Mouse (Mus musculus): ENCODE results near the gene Stk38. TPM values are rescaled to one million over a fixed set of nuclear protein-coding genes. Genes with fewer than 3 reads are reported as not detected.
"Not testable (repeated sequence)": the region's sequence is repeated elsewhere in the genome, so short reads cannot be mapped to it uniquely, and the experiment has no call there.

The Stk38 gene
- polyA plus RNA-seq, 1 experiment from 2014 or later, result 121 TPM

GRCm38 (mm10) chr17:28994615-28995014, 13.2 kb downstream of the Stk38 start:
- H3K9ac ChIP-seq (replicated peaks; ENCODE audit: low read length), result no peak overlapping the region
- no peaks in the 10 kb centered on the region for H3K4me1 ChIP-seq (ENCODE audit: control insufficient read depth, insufficient read depth, low read length)
- no peaks in the 10 kb centered on the region for H3K27me3 ChIP-seq (ENCODE audit: control insufficient read depth, insufficient read depth, low read length)
- no peak overlapping the region for H3K4me2 ChIP-seq (ENCODE audit: low read depth, low read length)
- H3K4me3 ChIP-seq (ENCODE audit: low read depth, low read length), result no peak overlapping the region
- DNase-seq (ENCODE audit: low spot score) (no peak), ATAC-seq (replicated peaks; ENCODE audit: insufficient number of reproducible peaks, low FRiP score, low TSS enrichment, low read depth) (no peak)
- H3K36me3 ChIP-seq (replicated peaks; ENCODE audit: control insufficient read depth, insufficient read depth, low read depth, low read length), result peaks cover 6% of the 10 kb centered on the region; the same call in 1 of the 2 replicates
- 91% methylated on average over 4 of the region's 4 CpGs for WGBS
- no peak overlapping the region for H3K27ac ChIP-seq (replicated peaks; ENCODE audit: low read depth, low read length)
- H3K9me3 ChIP-seq (replicated peaks; ENCODE audit: control insufficient read depth, low read length), result no peaks in the 10 kb centered on the region

GRCm38 (mm10) chr17:28993004-28993403, 14.8 kb downstream of the Stk38 start:
- 95% methylated on average over 1 of the region's 1 CpGs for WGBS
- H3K9ac ChIP-seq (replicated peaks; ENCODE audit: low read length); H3K27me3 ChIP-seq (ENCODE audit: control insufficient read depth, insufficient read depth, low read length); H3K36me3 ChIP-seq (replicated peaks; ENCODE audit: control insufficient read depth, insufficient read depth, low read depth, low read length); ATAC-seq (replicated peaks; ENCODE audit: insufficient number of reproducible peaks, low FRiP score, low TSS enrichment, low read depth); H3K4me3 ChIP-seq (ENCODE audit: low read depth, low read length); DNase-seq (ENCODE audit: low spot score); H3K4me1 ChIP-seq (ENCODE audit: control insufficient read depth, insufficient read depth, low read length); H3K4me2 ChIP-seq (ENCODE audit: low read depth, low read length); H3K9me3 ChIP-seq (replicated peaks; ENCODE audit: control insufficient read depth, low read length); H3K27ac ChIP-seq (replicated peaks; ENCODE audit: low read depth, low read length): not testable (repeated sequence)

GRCm38 (mm10) chr17:28992105-28992504, 15.7 kb downstream of the Stk38 start:
- Histone ChIP-seq H3K9ac (replicated peaks; ENCODE audit: low read length) (no peak overlapping the region), H3K4me2 (ENCODE audit: low read depth, low read length) (no peak overlapping the region), H3K4me1 (ENCODE audit: control insufficient read depth, insufficient read depth, low read length) (no peaks in the 10 kb centered on the region), H3K9me3 (replicated peaks; ENCODE audit: control insufficient read depth, low read length) (no peaks in the 10 kb centered on the region), H3K27me3 (ENCODE audit: control insufficient read depth, insufficient read depth, low read length) (no peaks in the 10 kb centered on the region), H3K36me3 (replicated peaks; ENCODE audit: control insufficient read depth, insufficient read depth, low read depth, low read length) (peaks cover 3% of the 10 kb centered on the region; the same call in 1 of the 2 replicates), H3K4me3 (ENCODE audit: low read depth, low read length) (no peak overlapping the region), H3K27ac (replicated peaks; ENCODE audit: low read depth, low read length) (no peak overlapping the region)
- WGBS, result 86% methylated on average over 7 of the region's 7 CpGs
- ATAC-seq (replicated peaks; ENCODE audit: insufficient number of reproducible peaks, low FRiP score, low TSS enrichment, low read depth) (no peak), DNase-seq (ENCODE audit: low spot score) (no peak)

DNA sequence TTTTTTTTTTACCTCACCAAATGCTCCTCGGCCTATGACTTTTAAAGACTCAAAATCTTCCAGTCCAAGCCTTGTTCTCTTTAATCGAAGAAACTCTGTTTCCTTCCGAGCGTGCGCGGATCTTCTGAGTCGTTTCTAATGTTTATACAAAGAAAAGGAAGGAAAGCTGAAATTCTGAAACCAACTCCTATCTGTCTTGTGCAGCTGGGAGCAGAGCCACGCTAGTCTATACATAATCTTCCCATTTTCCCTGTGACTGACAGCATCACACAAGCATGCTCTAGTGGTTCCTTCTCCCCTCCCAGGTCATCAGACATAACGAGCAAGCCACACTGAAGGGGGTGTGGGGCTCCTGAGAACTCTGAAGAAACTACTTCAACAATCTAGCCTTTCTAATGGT, 16.5 kb downstream of the Stk38 start:
- no peak for ATAC-seq (replicated peaks; ENCODE audit: insufficient number of reproducible peaks, low FRiP score, low TSS enrichment, low read depth)
- Histone ChIP-seq H3K36me3 (replicated peaks; ENCODE audit: control insufficient read depth, insufficient read depth, low read depth, low read length) (peaks cover 3% of the 10 kb centered on the region; the same call in 1 of the 2 replicates), H3K4me3 (ENCODE audit: low read depth, low read length) (no peak overlapping the region), H3K27me3 (ENCODE audit: control insufficient read depth, insufficient read depth, low read length) (no peaks in the 10 kb centered on the region), H3K9ac (replicated peaks; ENCODE audit: low read length) (no peak overlapping the region), H3K4me2 (ENCODE audit: low read depth, low read length) (no peak overlapping the region), H3K27ac (replicated peaks; ENCODE audit: low read depth, low read length) (no peak overlapping the region), H3K4me1 (ENCODE audit: control insufficient read depth, insufficient read depth, low read length) (no peaks in the 10 kb centered on the region), H3K9me3 (replicated peaks; ENCODE audit: control insufficient read depth, low read length) (no peaks in the 10 kb centered on the region)
- DNase-seq (ENCODE audit: low spot score), result no peak
- 92% methylated on average over 9 of the region's 9 CpGs for WGBS

DNA sequence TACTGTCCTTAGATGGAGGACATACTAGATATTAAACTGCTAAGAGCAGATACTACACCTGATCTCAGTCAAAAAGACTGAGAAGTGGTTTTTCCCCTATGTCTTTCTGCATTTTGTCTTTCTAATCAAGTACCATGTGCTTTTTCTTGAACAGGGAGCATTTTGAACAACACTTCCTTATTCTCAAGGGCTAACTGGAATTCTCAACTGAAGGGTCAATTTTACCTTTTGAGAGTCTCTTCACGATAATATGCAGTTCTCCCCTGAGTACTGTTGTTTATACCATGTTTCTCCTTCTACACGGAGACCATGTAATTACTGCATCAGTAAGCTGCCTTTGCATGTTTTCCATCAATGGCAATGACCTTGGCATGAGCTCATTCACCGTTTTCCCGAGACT, 17.7 kb downstream of the Stk38 start:
- DNase-seq (ENCODE audit: low spot score) (no peak), ATAC-seq (replicated peaks; ENCODE audit: insufficient number of reproducible peaks, low FRiP score, low TSS enrichment, low read depth) (no peak)
- H3K36me3 ChIP-seq (replicated peaks; ENCODE audit: control insufficient read depth, insufficient read depth, low read depth, low read length), result peaks cover 3% of the 10 kb centered on the region; the same call in 1 of the 2 replicates

GRCm38 (mm10) chr17:28988996-28989395, 18.8 kb downstream of the Stk38 start:
- H3K9me3 ChIP-seq (replicated peaks; ENCODE audit: control insufficient read depth, low read length), result no peaks in the 10 kb centered on the region
- no peak overlapping the region for H3K4me2 ChIP-seq (ENCODE audit: low read depth, low read length)
- no peak for ATAC-seq (replicated peaks; ENCODE audit: insufficient number of reproducible peaks, low FRiP score, low TSS enrichment, low read depth)
- no peaks in the 10 kb centered on the region; the same call in 1 of the 2 replicates for H3K36me3 ChIP-seq (replicated peaks; ENCODE audit: control insufficient read depth, insufficient read depth, low read depth, low read length)
- no peaks in the 10 kb centered on the region for H3K27me3 ChIP-seq (ENCODE audit: control insufficient read depth, insufficient read depth, low read length)
- H3K9ac ChIP-seq (replicated peaks; ENCODE audit: low read length), result no peak overlapping the region
- H3K27ac ChIP-seq (replicated peaks; ENCODE audit: low read depth, low read length), result no peak overlapping the region
- no peak overlapping the region for H3K4me3 ChIP-seq (ENCODE audit: low read depth, low read length)
- no peak for DNase-seq (ENCODE audit: low spot score)
- WGBS, result 78% methylated on average over 3 of the region's 3 CpGs
- H3K4me1 ChIP-seq (ENCODE audit: control insufficient read depth, insufficient read depth, low read length), result no peaks in the 10 kb centered on the region

More for the DNA sequence above, 17.7 kb downstream of the Stk38 start:
- Histone ChIP-seq H3K9ac (replicated peaks; ENCODE audit: low read length) (no peak overlapping the region), H3K4me2 (ENCODE audit: low read depth, low read length) (no peak overlapping the region), H3K4me1 (ENCODE audit: control insufficient read depth, insufficient read depth, low read length) (no peaks in the 10 kb centered on the region), H3K4me3 (ENCODE audit: low read depth, low read length) (no peak overlapping the region), H3K27ac (replicated peaks; ENCODE audit: low read depth, low read length) (no peak overlapping the region), H3K9me3 (replicated peaks; ENCODE audit: control insufficient read depth, low read length) (no peaks in the 10 kb centered on the region), H3K27me3 (ENCODE audit: control insufficient read depth, insufficient read depth, low read length) (no peaks in the 10 kb centered on the region)
- 75% methylated on average over 4 of the region's 4 CpGs for WGBS

DNA sequence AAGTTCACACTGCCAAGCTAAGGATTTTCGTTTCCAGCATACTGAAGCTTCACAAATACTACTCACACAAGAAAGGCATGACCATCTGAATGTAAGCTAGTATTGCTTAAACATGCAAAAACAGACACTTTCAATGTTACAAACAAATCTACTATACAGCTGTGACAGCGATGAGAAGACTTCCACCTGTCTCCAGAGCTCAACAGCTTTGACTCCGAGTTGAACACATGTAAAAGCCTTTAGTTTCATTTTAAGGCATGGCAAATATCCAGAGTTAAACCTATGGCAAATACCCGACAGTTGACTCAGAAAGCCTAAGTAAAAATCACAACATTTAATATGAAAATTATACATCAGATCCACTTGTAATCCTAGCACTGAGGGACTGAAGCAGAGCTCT, 19.5 kb downstream of the Stk38 start:
- H3K36me3 ChIP-seq (replicated peaks; ENCODE audit: control insufficient read depth, insufficient read depth, low read depth, low read length), result no peaks in the 10 kb centered on the region; the same call in 1 of the 2 replicates

GRCm38 (mm10) chr17:28987713-28988112, 20.1 kb downstream of the Stk38 start:
- no peaks in the 10 kb centered on the region; the same call in 1 of the 2 replicates for H3K36me3 ChIP-seq (replicated peaks; ENCODE audit: control insufficient read depth, insufficient read depth, low read depth, low read length)
- no peak overlapping the region for H3K4me3 ChIP-seq (ENCODE audit: low read depth, low read length)
- DNase-seq (ENCODE audit: low spot score) (peak; percentile 65), ATAC-seq (replicated peaks; ENCODE audit: insufficient number of reproducible peaks, low FRiP score, low TSS enrichment, low read depth) (no peak)
- H3K27me3 ChIP-seq (ENCODE audit: control insufficient read depth, insufficient read depth, low read length), result no peaks in the 10 kb centered on the region
- H3K9ac ChIP-seq (replicated peaks; ENCODE audit: low read length), result no peak overlapping the region
- H3K27ac ChIP-seq (replicated peaks; ENCODE audit: low read depth, low read length), result no peak overlapping the region
- WGBS, result 72% methylated on average over 4 of the region's 4 CpGs
- H3K4me1 ChIP-seq (ENCODE audit: control insufficient read depth, insufficient read depth, low read length), result no peaks in the 10 kb centered on the region
- H3K4me2 ChIP-seq (ENCODE audit: low read depth, low read length), result no peak overlapping the region
- no peaks in the 10 kb centered on the region for H3K9me3 ChIP-seq (replicated peaks; ENCODE audit: control insufficient read depth, low read length)

More for the DNA sequence above, 19.5 kb downstream of the Stk38 start:
- Histone ChIP-seq H3K27ac (replicated peaks; ENCODE audit: low read depth, low read length) (no peak overlapping the region), H3K4me2 (ENCODE audit: low read depth, low read length) (no peak overlapping the region), H3K9ac (replicated peaks; ENCODE audit: low read length) (no peak overlapping the region), H3K9me3 (replicated peaks; ENCODE audit: control insufficient read depth, low read length) (no peaks in the 10 kb centered on the region), H3K4me3 (ENCODE audit: low read depth, low read length) (no peak overlapping the region), H3K27me3 (ENCODE audit: control insufficient read depth, insufficient read depth, low read length) (no peaks in the 10 kb centered on the region), H3K4me1 (ENCODE audit: control insufficient read depth, insufficient read depth, low read length) (no peaks in the 10 kb centered on the region)
- no peak for DNase-seq (ENCODE audit: low spot score)
- no peak for ATAC-seq (replicated peaks; ENCODE audit: insufficient number of reproducible peaks, low FRiP score, low TSS enrichment, low read depth)
- WGBS, result 90% methylated on average over 4 of the region's 4 CpGs

Data from embryonic facial prominence, embryonic 11.5 days (tissue).